Mouse (Mus musculus) ES-E14 (cell line): ENCODE results near the gene Sirt3.

Source experiments
- CHD2 ChIP-seq: IDR thresholded peaks from 2 replicates; pipeline ENCODE4 v1.6.1; 2014; ENCODE audit warnings: mild to moderate bottlenecking, low read depth, low read length, inconsistent platforms
- HCFC1 ChIP-seq: IDR thresholded peaks from 2 replicates; pipeline ENCODE4 v1.6.1; 2012; ENCODE audit warnings: low read length, inconsistent platforms, borderline replicate concordance; ENCODE audit not compliant: insufficient read depth
- MAFK ChIP-seq: IDR thresholded peaks from 2 replicates; pipeline ENCODE4 v1.6.1; 2014; ENCODE audit warnings: mild to moderate bottlenecking, low read depth, low read length, inconsistent platforms; ENCODE audit not compliant: insufficient read depth
- ZNF384 ChIP-seq: IDR thresholded peaks from 2 replicates; pipeline ENCODE4 v1.6.1; 2012; ENCODE audit warnings: low read depth, low read length, inconsistent platforms

GRCm38 (mm10) chr7:140912846-140913482, 30.9 kb upstream of the Sirt3 start:
- no peak for TF ChIP-seq MAFK
- TF ChIP-seq HCFC1: no peak
- no peak for TF ChIP-seq ZNF384
- no peak for TF ChIP-seq CHD2
